Mouse (Mus musculus) thymus, adult 2 months (tissue): Measurements from ENCODE around the gene Med7. TPM values are rescaled to one million over a fixed set of nuclear protein-coding genes. Genes with fewer than 3 reads are reported as not detected.
A peak's percentile ranks its signal among the peaks of the same experiment; 100 is the strongest.
"Not testable (repeated sequence)": the region's sequence is repeated elsewhere in the genome, so short reads cannot be mapped to it uniquely, and the experiment has no call there.

Experiments used
- DNase-seq: peaks from one replicate; pipeline ENCODE4 v3.0.0; 2021
- H3K27ac ChIP-seq: fragments of 200-500 bp; 2 replicates; pipeline ENCODE4 v1.5.1; 2012; ENCODE audit warnings: low read length, control low read depth; ENCODE audit not compliant: control insufficient read depth, insufficient read depth
- H3K27me3 ChIP-seq: fragments of 200-500 bp; 2 replicates; pipeline ENCODE4 v1.6.1; 2012; ENCODE audit warnings: mild to moderate bottlenecking, low read length, moderate library complexity, mixed read lengths; ENCODE audit not compliant: control insufficient read depth, insufficient read depth
- H3K36me3 ChIP-seq: fragments of 200-500 bp; 2 replicates; pipeline ENCODE4 v1.6.1; 2012; ENCODE audit warnings: mild to moderate bottlenecking, low read length, moderate library complexity; ENCODE audit not compliant: control insufficient read depth, insufficient read depth
- H3K4me1 ChIP-seq: fragments of 200-500 bp; replicated peaks from 2 replicates; pipeline ENCODE4 v1.6.1; 2012; ENCODE audit warnings: low read length; ENCODE audit not compliant: control insufficient read depth, insufficient read depth
- H3K4me3 ChIP-seq: fragments of 200-500 bp; 2 replicates; pipeline ENCODE4 v1.5.1; 2012; ENCODE audit warnings: mild to moderate bottlenecking, low read length, control low read depth, moderate library complexity; ENCODE audit not compliant: control insufficient read depth, insufficient read depth
- CTCF ChIP-seq: fragments of 200-500 bp; IDR thresholded peaks from 2 replicates; pipeline ENCODE4 v1.5.1; 2012; ENCODE audit warnings: mild to moderate bottlenecking, control low read depth, low read length, moderate library complexity, borderline replicate concordance; ENCODE audit not compliant: control insufficient read depth, poor library complexity, insufficient read depth; ENCODE audit errors: extremely low read depth
- POLR2A ChIP-seq: fragments of 200-500 bp; IDR thresholded peaks from 2 replicates; pipeline ENCODE4 v1.6.1; 2012; ENCODE audit warnings: mild to moderate bottlenecking, low read length, control low read depth, moderate library complexity; ENCODE audit not compliant: control insufficient read depth, poor library complexity, insufficient read depth; ENCODE audit errors: extremely low read depth
- WGBS: fragments of 180-500 bp; shearing (Covaris S2); methylation state at CpG from one replicate; pipeline ENCODE4 v1.1.7; 2018; 5-methylcytosine and 5-hydroxymethylcytosine counted together
- polyA plus RNA-seq: library from polyadenylated mRNA; depleted of rRNA; stranded (reverse); fragments of >200 nt; gene quantifications from 2 replicates; pipeline ENCODE4 v1.2.3, GENCODE M21; 2012

Gene Med7
- polyA plus RNA-seq, 1 experiment: 28.2 TPM

DNA sequence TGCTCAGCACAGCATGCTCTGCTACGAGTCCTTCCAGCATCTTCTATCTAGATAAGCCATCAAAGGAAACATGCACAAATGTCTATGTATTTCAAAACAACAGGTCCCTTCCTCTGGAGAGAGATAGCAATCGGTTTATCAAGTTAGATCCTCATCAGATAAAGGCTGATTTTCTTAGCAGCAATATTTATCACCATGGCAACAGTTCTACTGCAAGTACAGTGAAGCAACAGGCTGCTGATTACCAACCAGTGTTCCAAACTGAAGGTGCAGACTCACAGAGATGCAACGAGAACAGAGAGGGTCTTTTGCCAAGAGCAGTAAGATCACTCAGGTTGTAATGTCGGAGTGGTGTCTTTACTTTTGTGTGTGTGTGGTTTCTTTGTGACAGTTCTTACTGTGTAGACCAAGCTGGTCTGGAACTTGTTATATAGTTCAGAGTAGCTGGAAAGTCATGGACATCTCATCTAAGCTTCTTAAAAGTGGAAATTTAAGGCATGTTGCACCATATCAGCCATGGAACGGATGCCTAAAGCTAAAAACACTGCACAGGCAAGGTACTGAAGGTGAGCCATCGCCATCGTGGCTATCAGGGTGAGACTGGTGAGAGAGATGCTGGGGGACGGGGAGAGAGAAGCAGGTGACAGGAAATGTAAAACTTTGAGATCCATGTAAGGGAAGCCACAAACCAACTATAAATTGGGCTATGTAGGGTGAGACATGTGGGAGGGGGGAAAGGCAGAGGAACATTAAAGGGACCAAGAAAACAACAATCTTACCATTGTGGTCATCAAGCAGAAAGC lies 15.4 kb upstream of the Med7 start:
- WGBS: 7% methylated on average over 8 of the region's 8 CpGs
- H3K4me1 ChIP-seq: peaks cover 3% of the 10 kb centered on the region; the same call in 1 of the 2 replicates
- no peaks in the 10 kb centered on the region for H3K36me3 ChIP-seq
- H3K27me3 ChIP-seq: no peaks in the 10 kb centered on the region
- DNase-seq: peak; percentile 65
- no peak overlapping the region for H3K4me3 ChIP-seq
- H3K27ac ChIP-seq: peak overlapping the region; percentile 80
- TF ChIP-seq CTCF: no peak
- TF ChIP-seq POLR2A: 0 out of 2 replicates have a peak, but pooled peaks have one; percentile 40

DNA sequence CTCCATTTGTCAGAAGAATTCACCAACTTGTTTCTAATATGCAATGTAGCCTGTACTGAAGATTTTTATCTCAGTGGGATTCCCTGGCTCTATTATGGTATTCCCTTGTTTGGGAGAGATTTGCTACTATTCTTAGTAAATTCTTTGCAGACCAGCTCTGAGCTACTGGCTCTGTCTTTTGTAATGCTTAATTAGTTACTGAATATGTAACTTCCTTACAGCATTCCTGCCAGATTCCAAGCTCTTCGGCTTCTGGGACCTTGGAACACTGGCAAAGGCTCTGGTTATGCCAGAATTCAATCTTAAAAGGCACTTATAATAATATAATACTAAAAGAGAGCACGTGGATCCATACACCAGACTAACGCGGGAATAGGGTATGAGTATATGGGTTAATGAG lies 8.6 kb upstream of the Med7 start:
- not testable (repeated sequence) for H3K4me1 ChIP-seq, H3K4me3 ChIP-seq, DNase-seq, H3K27ac ChIP-seq, H3K36me3 ChIP-seq, H3K27me3 ChIP-seq
- WGBS: 93% methylated on average over 4 of the region's 4 CpGs

DNA sequence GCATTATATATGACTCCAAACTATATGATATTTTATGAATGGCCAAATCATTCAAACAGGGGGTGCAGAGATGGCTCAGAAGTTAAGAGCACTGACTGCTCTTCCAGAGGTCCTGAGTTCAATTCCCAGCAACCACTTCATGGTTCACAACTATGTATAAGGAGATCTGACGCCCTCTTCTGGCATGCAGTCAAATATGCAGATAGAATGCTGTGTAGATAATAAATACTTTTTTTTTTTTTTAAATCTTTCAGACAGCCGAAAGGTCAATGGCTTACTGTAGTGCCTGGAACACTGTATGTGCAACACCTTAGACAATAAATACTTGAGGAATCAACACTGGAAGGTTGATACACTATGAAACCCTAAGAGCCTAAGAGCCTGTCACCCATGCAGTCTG lies 6.6 kb upstream of the Med7 start:
- Histone ChIP-seq H3K36me3 (no peaks in the 10 kb centered on the region), H3K4me1 (no peaks in the 10 kb centered on the region; the same call in 1 of the 2 replicates), H3K4me3 (no peak overlapping the region), H3K27ac (no peak overlapping the region), H3K27me3 (no peaks in the 10 kb centered on the region)
- DNase-seq: no peak
- 94% methylated on average over 2 of the region's 2 CpGs for WGBS
- TF ChIP-seq POLR2A: no peak
- TF ChIP-seq CTCF: no peak

DNA sequence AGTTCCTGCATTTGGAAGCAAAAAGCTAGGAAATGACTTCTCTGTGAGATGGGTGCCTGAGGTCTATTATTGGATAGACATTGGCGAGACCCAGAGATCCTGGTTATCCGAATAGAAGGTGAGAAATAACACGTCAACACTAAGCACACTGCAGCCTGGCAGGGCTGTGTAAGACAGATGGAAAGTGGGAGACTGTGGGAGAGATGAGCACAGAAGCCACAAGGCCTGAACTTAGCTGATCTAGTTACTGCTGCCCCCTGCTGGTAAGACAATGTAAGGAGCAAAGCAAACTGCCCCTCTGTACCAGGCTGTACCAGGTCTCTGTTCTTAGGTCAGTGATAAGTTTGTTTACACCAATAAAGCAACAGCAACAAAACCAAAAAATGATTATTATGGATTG lies 5.6 kb upstream of the Med7 start:
- Histone ChIP-seq H3K4me1 (no peaks in the 10 kb centered on the region; the same call in 1 of the 2 replicates), H3K27me3 (no peaks in the 10 kb centered on the region), H3K27ac (no peak overlapping the region), H3K4me3 (no peak overlapping the region), H3K36me3 (no peaks in the 10 kb centered on the region)
- TF ChIP-seq POLR2A (no peak), CTCF (no peak)
- WGBS: 40% methylated on average over 3 of the region's 3 CpGs
- peak; percentile 87 for DNase-seq

DNA sequence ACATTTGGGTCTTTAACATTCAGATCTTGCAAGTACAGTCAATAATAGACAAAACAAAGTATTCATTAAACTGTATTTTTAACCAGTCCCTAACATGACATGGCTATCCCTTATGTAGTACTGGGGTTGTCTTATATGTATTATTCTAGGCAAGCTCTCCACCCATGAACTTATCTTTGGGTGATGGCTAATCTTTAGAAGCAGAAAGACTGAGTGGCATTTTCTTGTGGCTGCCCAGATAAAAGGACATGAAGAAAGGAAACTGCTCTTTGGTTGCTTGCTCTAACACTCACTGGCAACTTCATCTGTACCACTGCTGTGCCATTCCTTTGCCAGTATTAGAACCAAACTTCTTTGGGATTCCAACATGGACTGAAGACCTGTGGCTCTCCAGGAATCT lies 1.4 kb upstream of the Med7 start:
- TF ChIP-seq CTCF: no peak
- TF ChIP-seq POLR2A: no peak
- no peak for DNase-seq
- H3K4me1 ChIP-seq: peaks cover 5% of the 10 kb centered on the region
- no peak overlapping the region for H3K27ac ChIP-seq
- H3K4me3 ChIP-seq: no peak overlapping the region
- H3K27me3 ChIP-seq: no peaks in the 10 kb centered on the region
- peaks cover 2% of the 10 kb centered on the region; the same call in 1 of the 2 replicates for H3K36me3 ChIP-seq

DNA sequence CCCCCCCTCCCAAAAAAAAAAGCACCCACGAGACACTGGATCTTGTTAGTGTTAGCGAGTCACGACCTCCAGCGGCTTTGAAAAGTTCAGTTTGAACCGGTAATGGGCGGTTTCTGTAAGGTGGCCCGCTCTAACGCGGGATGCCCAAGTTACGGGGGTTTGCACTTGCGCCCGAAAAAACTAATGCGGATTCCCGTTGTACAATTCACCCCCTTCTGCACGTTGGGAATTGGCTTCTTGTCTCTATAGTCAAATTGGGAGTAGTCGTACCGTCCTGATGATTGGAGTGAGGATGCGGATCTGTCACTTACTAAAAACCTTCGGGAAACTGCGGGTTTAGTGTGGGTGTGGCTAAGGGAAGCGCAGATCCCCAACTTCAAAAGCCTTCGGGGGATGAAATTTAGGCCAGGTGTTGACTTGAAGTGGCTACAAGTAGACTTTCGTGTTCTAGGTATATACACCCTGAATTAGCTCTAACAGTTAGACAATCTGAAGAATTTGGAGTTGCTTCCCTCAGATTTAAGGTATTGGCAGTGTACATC lies 805 bp downstream of the Med7 start:
- WGBS: 1% methylated on average over 23 of the region's 23 CpGs
- peak overlapping the region; percentile 70; the same call in 1 of the 2 replicates for H3K27ac ChIP-seq
- TF ChIP-seq POLR2A (no peak), CTCF (no peak)
- H3K4me1 ChIP-seq: peaks cover 5% of the 10 kb centered on the region
- DNase-seq: peak; percentile 37
- H3K36me3 ChIP-seq: peaks cover 10% of the 10 kb centered on the region; the same call in 1 of the 2 replicates
- H3K27me3 ChIP-seq: no peaks in the 10 kb centered on the region
- peak overlapping the region; percentile 94 for H3K4me3 ChIP-seq
